Mouse (Mus musculus) erythroblast, embryonic 14.5 days (primary cell): ENCODE results near the gene Zc3h6.

Experiments used
- GATA1 ChIP-seq: IDR thresholded peaks from 2 replicates; pipeline ENCODE4 v1.6.1; 2012; ENCODE audit warnings: low read length, inconsistent platforms, mixed read lengths
- TAL1 ChIP-seq: IDR thresholded peaks from 3 replicates; pipeline ENCODE4 v1.6.1; 2012; ENCODE audit warnings: low read length, inconsistent platforms, mixed read lengths

GRCm38 (mm10) chr2:129057920-129058361, 90.7 kb downstream of the Zc3h6 start:
- TF ChIP-seq TAL1 = no peak
- no peak for TF ChIP-seq GATA1
